Mouse (Mus musculus): ENCODE measurements around the gene Adam30.
"Not testable (repeated sequence)": the region's sequence is repeated elsewhere in the genome, so short reads cannot be mapped to it uniquely, and the experiment has no call there.

Gene Adam30

DNA sequence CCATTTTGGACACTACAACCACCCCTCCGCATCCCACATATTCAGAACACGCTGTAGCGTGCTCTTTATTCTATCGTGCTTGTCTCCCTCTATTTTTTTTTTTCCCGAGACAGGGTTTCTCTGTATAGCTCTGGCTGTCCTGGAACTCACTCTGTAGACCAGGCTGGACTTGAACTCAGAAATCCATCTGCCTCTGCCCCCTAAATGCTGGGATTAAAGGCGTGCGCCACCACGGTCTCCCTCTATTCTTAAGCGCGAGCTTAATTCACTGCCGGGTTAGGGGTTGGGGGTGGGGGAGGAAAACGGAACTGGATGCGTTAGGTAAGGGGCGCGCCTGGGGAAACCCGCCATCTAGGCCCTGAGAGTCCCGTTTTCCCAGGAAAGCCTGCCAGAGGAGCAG is at the start of gene Adam30:
Gene Adam30, plus strand, starts transcription at position 301 of the 400 bp plus-strand sequence.
- no peak for DNase-seq

DNA sequence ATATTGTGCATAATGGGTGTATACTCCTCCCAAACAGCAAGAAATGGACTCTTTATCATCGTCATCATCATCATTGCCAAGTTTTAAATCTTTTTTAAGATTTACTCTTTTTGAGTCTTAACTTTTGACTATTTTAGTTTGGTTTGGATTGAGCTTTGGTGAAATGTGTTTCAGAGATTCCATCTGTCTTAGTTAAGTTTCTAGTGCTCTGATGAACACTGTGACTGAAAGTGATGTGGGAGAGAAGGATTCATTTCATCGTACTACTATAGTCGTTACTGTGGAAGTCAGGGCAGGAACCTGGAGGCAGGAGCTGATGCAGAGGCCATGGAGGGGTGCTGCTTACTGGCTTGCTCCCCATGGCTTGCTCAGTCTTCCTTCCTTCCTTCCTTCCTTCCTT is 42.2 kb upstream of the Adam30 start:
- DNase-seq, result no peak

DNA sequence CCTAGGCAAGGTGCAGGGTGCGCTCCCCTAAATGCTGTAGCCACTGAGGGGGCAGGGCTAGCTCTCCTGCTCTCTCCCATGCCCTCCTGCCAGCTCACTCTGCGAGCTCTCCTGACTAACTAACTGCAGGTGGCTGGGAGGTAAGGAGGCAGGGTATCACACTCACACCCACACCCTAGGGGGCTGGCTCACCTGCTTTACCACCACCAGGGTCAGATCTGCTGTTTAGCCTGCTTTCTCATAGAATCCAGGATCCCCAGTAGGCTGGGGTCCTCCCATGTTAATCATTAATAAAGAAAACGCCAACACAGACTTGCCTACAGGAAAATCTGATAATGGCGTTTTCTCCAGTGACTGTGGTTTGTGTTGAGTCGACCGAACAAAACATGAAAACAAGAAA is 41.1 kb upstream of the Adam30 start:
- no peak for DNase-seq

DNA sequence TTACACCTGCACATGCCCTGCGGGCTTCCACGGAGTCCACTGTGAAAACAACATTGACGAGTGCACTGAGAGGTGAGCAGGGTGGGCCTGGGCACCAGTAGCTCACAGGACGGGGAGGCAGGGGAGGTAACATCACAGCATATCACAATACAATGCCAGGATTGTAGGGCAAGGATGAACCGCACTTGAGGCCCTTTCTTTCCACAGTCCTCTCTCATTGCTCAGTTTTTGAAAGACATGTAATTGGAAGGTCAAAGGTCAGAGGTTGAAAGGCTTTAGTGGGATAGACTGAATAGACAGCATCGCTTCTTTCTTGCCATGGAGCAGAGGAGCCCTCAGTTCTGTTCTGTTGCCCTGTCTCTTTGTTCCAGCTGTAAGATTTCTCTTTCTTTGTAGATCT is 39.5 kb upstream of the Adam30 start:
- no peak for DNase-seq

DNA sequence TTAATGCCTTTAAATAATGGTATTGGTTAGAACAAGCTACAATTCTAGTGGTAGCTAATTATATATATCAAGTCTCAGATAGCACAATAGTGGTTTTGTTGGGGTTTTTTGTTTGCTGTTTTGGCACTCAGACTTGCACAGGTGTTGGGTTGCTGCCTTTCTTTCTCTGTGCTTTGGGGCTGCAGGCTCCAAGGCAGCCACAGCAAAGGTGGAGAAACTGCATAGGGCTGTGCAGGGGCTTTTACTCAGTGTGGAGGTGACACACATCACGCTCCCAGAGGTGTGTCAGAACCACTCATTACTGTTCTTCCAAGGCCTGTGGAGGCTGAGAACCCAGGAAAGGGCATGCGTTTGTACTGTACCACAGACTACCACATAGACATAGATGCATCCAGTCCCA is 32.7 kb upstream of the Adam30 start:
- no peak for DNase-seq

DNA sequence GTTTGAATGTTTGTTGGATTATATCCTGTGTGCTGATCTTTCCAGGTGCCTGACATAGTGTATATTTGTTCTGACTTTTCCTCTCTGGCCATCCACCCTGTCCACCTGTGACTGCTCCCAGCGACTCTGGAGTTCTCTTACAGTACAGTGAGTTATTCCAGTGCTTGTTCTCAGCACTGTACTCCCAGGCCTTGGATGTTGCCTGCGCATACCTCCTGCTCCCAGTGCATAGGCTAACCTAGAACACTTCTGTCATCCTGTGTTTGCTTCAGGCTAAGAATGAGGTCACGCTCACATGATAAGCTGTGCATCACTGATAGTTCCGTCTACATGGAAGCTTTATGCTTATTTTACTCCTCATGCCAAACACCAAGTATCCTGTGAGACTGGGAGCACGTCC is 31.7 kb upstream of the Adam30 start:
- no peak for DNase-seq

DNA sequence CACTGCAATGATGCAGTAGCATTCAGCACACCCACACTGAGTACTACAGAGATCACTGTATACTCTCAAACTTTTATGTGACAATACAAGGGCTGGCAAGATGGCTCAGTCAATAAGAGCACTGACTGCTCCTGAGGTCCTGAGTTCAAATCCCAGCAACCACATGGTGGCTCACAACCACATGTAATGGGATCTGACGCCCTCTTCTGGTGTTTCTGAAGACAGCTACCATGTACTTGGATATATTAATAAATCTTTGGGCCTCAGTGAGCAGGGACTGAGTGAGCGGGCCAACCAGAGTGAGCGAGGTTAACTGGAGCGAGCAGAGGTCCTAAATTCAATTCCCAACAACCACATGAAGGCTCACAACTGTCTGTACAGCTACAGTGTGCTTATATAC is 28.3 kb upstream of the Adam30 start:
- DNase-seq, result not testable (repeated sequence)

DNA sequence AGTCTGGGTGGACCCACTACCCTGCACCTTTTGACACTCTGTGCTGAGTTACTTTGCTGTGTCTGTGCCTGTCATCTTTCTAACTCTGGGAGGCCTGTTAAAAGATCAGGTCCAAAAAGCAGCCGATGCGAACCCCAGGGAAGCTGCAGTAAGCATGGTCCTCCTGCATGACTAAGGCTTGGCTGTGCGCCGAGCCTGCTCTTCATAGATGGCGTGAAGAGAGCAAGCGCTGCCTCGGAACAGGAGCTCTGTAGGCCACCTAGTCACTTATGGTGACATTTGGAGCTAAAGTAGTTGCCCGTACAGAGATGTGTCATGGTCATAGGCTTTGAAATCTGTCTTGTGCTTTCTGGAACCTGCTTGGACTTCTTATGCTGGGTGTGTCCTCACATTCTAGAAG is 27.8 kb upstream of the Adam30 start:
- no peak for DNase-seq

DNA sequence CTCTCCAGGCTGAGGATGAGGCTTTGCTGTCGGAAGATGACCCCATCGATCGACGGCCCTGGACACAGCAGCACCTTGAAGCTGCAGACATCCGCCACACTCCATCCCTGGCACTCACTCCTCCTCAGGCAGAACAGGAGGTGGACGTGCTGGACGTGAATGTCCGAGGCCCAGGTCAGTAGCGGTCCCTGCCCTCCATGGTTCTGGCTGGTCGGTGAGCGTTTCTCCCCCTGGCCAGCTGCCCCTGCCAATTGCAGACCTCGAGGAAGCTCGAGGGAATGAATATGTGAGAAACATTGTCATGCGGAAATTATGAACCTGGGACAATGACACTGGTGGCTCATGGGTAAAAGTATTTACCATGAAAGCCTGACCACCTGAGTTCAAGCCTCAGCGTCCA is 19.0 kb upstream of the Adam30 start:
- DNase-seq, result no peak

DNA sequence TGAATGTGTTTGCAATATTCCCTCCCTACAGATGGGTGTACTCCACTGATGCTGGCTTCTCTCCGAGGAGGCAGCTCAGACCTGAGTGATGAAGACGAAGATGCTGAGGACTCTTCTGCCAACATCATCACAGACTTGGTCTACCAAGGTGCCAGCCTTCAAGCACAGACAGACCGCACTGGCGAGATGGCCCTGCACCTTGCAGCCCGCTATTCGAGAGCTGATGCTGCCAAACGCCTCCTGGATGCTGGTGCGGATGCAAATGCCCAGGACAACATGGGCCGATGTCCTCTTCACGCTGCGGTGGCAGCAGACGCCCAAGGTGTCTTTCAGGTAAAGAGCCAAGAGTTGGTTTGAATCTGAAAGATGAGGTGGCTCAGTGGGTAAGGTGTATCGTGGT is 17.6 kb upstream of the Adam30 start:
- DNase-seq, result no peak

DNA sequence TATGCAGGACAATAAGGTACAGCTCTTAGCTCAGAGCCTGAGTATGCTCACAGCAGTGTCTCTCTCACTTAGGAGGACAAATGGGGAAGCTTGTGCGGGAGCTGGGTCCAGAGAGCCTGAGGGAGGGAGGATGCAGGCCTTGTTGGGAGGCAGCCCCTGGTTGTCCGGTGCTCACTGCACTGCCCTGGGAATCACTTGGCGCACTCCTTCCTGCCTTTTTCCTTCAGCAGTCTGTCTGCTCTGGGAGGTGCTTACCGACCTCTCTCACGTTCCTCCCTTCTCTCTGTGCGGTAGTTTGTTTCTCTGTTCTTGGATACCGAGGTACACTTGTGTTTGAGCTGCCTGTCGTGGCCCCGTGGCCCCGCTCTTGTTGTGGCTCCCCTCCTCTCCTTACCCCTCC is 15.2 kb upstream of the Adam30 start:
- no peak for DNase-seq

DNA sequence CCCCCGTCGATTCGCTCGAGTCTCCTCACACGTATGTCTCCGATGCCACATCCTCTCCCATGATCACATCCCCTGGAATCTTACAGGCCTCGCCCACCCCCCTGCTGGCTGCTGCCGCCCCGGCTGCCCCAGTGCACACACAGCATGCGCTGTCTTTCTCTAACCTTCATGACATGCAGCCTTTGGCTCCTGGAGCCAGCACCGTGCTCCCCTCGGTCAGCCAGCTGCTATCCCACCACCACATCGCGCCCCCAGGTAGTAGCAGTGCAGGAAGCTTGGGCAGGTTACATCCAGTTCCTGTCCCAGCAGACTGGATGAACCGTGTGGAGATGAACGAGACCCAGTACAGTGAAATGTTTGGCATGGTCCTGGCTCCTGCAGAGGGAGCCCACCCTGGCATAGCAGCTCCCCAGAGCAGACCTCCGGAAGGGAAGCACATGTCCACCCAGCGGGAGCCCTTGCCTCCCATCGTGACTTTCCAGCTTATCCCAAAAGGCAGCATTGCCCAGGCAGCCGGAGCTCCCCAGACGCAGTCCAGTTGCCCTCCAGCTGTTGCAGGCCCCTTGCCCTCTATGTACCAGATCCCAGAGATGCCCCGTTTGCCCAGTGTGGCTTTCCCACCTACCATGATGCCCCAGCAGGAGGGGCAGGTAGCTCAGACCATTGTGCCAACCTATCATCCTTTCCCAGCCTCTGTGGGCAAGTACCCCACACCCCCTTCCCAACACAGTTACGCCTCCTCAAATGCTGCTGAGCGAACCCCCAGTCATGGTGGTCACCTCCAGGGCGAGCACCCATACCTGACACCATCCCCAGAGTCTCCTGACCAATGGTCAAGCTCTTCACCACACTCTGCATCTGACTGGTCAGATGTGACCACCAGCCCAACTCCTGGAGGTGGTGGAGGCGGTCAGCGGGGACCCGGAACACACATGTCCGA is 13.7 kb upstream of the Adam30 start:
- no peak for DNase-seq

DNA sequence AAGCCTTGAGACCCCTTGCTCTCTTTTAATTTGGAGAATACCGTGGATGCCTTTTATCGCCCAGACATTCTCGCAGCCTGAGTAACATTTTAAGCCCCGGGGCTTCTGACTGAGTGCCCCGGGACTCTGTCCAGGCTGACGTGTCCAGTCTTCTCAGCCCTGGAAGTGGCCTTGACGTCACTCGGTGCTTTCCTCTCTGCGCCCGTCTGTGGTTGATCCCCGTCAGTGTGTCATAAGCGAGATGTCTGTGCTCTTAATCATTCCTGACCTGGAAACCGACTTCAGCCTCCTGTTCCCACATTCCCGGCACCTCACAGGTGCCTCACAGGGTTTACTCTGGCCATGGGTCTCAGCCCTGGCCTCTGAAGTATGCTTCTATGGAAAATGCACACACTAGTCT is 12.7 kb upstream of the Adam30 start:
- no peak for DNase-seq

DNA sequence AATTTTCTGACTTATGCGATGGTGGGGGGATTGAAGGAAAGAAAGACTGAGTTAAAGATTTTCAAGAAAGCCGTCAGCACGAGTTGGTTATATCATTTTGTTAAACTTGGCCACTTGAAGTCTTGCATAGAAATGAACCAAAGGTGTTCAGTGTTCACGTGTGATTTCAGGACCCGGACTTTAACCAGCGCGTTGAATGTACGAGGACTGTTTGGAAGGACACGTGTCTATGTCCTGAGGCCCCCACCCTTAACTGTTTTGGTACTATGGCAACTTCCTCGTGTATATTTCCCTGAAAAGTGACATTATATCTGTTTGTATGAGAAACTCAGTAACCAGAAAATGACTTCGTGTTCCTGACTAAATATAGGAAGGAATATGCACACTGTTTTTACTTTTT is 10.5 kb upstream of the Adam30 start:
- DNase-seq, result no peak

DNA sequence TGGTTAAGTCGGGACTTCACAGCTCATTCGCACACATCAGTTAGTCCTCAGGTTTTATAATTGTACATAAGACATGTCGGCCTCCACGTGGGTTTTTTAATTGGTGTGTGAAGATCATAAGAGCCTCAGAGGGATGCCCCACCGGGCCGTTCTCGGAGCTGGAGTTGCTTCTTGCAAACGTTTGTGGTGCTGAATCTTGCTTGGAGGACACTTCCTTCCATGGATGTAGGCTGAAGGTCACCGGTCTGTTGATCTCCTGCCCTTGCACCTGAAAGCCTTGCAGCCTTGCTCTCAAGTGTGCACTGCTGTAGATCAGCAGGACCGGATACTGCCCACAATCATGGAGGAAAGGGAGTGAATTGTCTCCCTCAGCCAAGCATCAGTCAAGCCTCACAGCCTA is 9.4 kb upstream of the Adam30 start:
- DNase-seq, result no peak

DNA sequence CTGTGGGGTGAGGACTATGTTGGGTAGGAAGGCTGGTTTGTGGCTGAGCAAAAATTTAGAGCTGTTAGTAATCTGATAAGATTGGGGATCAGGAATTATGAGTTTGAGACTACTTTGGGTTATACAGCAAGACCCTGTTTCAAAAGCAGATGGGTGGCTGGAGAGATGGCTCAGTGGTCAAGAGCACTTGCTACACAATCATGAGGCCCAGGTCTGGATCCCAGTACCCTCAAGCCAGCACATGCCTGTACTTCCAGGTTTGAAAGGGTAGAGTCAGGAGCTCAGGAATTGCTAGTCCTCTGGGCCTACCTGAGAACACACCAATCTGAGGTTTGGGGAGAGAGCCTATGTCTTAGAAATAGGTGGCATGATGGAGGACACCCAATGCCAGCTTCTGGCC is 7.0 kb upstream of the Adam30 start:
- DNase-seq, result no peak

DNA sequence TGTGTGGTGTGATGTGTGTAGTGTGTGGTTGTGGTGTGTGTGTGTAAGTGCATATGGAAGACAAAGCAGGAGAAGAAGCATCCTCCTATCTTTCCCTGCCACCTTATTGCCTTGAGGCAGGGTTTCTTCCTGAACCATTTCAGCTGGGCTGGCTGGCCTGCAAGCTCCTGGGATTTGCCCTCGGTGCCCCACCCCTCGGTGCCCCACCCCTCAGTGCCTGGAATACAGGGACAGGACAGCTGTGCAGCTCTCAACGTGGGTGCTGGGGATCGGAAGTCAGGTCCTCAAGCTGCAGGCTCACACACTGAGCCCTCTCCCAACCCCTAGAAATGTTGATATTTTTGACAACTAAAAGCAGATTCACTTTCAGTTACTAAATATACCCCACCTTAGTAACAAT is 4.3 kb upstream of the Adam30 start:
- DNase-seq, result no peak

DNA sequence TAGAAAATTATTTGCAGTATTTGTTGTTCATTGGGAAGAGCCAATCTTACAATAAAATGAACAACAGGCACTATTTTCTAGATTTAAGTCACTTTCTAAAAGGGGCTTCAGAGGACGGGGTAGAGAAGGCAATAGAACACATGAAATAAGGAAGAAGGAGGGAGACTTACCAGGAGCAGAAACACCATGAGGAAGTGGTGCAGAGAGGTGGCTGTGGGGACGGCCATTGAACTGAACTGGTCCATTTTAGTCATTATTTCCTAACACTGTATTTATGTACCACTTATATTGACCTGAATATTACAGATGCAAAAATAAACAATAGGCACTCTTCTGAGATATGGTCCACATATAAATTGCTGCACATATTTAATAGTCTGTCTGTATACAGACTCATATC is 3.4 kb upstream of the Adam30 start:
- no peak for DNase-seq

DNA sequence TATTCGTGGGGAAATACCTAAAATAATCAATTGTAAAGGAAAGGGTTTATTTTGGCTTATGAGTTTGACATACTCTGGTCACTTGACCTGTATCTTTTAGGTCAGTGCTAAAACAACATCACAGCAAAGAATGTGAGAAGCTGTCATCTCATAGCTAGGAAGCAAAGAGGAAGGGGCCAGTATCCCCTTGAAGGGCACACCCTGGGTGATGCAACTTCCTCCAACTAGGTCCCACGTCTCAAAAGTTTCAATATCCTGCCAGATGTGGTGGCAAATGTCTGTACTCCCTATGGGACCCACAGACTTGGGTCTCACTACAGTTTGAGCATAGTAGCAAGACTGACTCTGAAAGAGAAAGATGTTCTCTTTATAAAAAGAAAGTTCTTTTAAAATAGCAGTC is 2.8 kb upstream of the Adam30 start:
- DNase-seq, result no peak

DNA sequence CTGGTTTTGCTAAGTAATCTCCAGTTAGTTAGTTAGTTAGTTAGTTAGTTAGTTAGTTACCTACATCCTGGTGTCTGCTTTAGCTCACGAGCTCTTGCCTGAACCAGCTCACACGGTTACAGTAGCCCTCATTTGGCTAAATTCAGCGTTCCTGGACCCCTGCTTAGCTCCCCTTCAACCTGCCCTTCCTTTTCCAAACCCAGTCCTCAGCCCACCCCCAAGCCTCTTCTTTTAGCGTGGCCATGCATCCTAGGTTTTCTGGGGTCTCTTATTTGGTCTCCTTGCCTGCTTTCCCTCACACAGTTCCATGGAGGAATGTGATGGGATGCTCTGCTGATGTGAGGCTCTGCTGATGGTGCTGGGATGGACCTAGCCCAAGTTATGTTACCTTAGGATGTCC is 1.8 kb upstream of the Adam30 start:
- DNase-seq, result no peak

DNA sequence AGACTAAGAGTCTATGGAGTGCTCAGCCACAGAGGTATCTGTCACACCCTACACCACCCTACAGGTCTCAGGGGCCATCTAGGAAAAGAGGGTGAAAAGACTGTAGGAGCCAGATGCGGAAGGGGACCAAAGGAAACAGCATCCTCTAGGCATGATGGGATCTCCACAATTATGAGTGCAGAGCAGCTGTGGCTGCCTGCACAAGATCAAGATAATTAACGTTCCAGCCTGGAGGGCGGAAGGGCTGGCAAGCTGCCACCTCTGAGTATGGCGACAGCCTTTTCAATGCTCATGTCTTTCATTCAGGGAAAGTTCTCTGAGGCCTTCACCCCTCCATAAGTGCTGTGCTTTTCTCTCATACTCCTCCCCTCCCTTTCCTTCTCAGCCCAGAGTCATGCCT is 1.1 kb upstream of the Adam30 start:
- DNase-seq, result no peak

DNA sequence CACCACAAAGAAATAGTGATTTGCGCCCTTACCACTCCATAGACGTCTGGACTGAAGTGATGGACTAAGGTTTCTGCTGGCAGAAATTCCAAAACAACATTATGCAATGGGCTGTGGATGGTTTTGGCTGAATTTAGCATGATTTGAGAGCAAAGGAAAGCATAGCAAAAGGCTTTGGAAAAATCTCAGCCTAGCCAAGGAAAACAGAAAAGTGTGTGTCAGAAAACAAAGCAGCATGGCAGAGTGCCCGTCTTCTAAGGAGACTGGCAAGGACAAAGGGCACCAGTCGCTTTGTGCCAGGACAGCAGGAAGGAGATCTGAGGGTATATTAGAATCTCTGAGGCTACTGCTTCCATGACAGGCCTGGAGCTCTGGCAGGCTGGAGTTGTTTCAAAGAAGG is 17.9 kb downstream of the Adam30 start:
- no peak for DNase-seq

DNA sequence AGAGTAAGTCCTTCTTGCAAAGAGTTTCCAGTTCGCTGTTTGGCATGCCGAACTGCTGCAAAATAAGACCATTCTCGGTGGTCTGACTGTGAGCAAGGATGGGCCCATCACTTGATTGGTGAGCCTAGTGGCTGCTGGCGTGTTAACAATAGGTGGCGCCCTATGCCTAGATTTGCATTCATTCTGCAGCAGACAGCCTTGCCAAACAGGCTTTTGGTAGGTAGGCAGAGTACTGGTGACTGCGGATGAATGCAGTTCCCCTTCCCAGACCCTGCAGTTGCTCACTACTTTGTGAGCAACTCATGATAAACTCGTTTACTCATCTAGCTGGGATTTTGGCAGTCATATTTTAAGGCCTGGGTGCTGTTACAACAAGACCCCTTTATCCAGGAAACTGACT is 20.4 kb downstream of the Adam30 start:
- peak; percentile 3 for DNase-seq

DNA sequence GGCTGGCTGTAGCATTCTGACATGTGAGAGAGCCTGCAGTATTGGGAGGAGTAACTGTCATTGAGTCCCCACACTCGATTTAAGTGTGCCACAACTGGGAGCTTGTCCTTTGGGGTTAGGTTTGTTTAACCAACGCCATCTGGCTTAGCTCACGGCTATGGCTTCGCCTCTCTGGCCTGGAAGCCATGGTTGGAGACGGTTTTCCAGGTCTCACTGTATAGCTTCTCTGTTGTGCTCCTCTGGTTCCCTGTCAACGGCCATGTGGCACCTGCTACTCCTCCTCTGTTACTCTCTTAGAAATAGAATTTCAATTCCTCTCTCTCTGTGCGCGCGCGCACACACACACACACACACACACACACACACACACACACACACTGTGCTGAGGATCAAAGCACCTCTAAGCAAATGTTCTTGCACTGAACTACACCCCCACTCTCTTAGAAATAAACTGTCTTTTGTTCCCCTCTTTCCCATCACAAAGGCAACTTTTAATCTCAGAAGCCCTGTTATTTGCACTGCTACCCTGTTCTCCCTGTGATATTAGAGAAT is 24.8 kb downstream of the Adam30 start:
- no peak for DNase-seq

DNA sequence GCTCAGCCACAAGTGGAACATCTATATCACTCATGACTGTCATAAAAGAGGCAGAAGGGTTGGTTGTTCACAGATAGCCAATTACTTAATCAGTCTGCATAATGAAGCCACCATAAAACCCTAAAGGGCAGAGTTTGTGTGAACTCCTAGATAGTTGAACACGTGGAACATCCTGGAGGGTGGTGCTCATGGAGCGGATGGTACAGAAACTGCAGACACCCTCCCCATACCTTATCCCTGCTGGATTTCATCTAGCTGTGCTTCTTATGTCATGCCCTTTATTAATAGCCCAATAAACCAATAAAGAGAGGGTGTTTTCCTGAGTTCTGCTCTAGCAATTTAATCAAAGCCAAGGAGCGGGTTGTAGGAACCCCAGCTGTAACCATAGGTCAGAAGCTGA is 27.3 kb downstream of the Adam30 start:
- no peak for DNase-seq

All from cerebellum, adult 8-10 months (tissue).